Mouse (Mus musculus): ENCODE data around the gene Ppfibp1.

The Ppfibp1 gene

GRCm38 (mm10) chr6:146907795-146908190, 19.5 kb downstream of the Ppfibp1 start:
- in situ Hi-C loops (cut with MboI; ENCODE audit: low pct_unique_long_range_greater_than_20kb in 1 of 2, low sequenced_read_pairs in 2 of 2, unreplicated experiment in 1 of 2): no loop called here

DNA sequence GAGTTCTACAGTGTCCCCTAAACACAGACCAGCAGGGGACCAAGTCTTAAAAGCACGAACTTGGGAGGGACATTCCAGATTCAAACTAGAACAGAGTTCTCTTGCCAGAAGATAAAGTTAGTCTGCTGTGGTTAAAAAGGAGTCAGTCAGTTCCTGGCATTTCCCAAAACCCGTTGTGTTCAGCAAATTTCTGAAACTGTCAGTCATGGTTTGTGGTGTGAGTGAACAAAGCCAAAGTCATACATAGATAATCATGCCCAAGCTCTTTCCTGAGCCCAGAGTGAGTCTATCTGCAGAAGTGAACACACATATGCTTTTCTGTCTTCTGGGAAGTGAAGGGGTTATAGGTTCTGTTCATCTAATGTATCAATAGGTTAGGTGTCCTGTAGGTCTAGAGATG, 20.5 kb downstream of the Ppfibp1 start:
- in situ Hi-C loops (cut with MboI; ENCODE audit: low pct_unique_long_range_greater_than_20kb in 1 of 2, low sequenced_read_pairs in 2 of 2, unreplicated experiment in 1 of 2): no loop called here

DNA sequence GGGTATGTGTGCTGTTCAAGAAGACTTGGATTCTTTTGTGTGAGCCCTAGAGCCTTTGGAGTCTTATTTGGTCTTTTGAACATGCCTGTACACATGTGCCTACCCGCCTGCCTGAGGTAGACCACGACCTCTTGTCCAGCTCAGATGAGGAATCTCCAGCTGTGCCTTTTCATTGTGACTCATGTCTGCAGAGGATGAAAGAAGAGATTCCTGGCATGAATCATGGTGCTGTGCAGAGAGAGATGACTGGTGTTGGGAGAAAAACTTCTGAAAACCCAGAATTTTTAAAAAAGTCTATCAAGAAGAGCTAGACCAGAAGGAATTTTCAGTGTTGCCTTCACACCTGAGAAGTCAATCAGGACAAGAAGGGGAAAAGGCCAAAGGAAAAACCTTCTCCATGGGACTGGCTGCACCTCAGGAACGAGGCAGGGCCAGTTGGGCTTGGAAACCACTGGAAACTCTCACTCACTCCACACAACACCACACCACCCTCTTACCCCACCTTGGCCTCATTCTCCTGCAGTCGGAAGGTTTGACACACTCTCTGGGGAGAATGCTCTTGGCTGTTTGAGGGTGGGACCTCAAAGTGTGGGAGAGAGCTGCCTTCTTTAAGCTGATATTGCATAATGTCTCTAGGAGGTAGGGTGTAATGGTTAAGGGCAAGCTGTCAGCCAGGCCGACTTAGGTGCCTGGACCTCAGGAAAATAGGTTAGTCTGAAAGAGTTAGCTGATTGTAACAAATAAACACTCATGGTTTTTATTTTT, 21.6 kb downstream of the Ppfibp1 start:
- in situ Hi-C loops (cut with MboI; ENCODE audit: low pct_unique_long_range_greater_than_20kb in 1 of 2, low sequenced_read_pairs in 2 of 2, unreplicated experiment in 1 of 2): no loop called here

GRCm38 (mm10) chr6:146910801-146911200, 22.5 kb downstream of the Ppfibp1 start:
- in situ Hi-C loops (cut with MboI; ENCODE audit: low pct_unique_long_range_greater_than_20kb in 1 of 2, low sequenced_read_pairs in 2 of 2, unreplicated experiment in 1 of 2): no loop called here

- in situ Hi-C loops (cut with MboI; ENCODE audit: low pct_unique_long_range_greater_than_20kb in 1 of 2, low sequenced_read_pairs in 2 of 2, unreplicated experiment in 1 of 2): no loop called here
Observed at GRCm38 (mm10) chr6:146912835-146913488, 24.7 kb downstream of the Ppfibp1 start.

DNA sequence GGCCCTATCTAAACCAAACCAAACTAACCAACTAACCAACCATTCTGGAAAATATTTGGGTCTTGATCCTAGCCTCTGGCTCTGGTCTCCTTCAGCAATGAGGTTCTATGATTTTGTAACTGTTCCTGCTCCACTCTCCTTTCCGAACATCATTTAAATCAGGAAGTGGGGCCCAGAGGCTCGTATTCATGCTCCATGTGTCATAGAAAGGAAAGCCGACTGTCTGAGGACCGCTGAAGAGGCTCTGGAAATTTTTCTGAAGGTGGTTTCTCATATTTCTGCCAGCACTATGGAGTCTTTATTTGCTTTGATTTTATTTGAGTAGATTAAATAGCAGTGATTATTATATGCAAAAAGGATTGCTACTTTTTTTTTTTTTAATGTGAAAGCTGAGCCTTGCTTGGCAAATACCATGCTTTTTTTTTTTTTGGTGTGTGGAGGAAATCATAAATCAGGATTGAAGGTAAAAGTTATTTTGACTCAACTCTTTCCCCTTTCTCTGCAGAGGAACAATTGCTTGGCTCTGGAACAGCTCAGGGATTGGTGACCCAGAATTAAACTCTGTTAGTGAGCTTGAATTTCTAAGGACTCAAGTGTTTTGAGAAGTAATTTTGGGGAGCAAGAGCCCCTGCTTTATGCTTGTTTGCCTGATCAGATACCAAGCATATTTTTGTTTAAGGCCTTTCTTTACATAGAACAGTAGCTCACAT, 25.4 kb downstream of the Ppfibp1 start:
- in situ Hi-C loops (cut with MboI; ENCODE audit: low pct_unique_long_range_greater_than_20kb in 1 of 2, low sequenced_read_pairs in 2 of 2, unreplicated experiment in 1 of 2): no loop called here

DNA sequence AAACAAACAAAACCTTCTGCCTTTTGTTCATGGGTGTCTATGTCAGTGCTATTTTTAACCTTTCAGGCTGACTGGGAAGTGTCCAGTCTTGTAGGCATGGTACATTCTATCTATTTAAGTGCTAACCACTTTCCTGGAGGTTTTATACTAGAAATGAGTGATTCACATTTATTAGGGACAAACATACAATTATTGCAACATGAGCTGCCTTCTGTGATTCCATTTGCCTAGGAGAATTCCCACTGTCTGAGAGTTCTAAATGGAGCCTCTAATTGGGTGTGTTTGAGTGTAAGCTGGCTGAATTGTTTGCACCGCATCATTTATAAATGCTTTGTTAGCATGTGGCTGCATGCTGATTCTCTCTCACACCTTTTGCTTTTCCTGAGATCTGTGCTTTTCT, 27.5 kb downstream of the Ppfibp1 start:
- in situ Hi-C loops (cut with MboI; ENCODE audit: low pct_unique_long_range_greater_than_20kb in 1 of 2, low sequenced_read_pairs in 2 of 2, unreplicated experiment in 1 of 2): no loop called here

DNA sequence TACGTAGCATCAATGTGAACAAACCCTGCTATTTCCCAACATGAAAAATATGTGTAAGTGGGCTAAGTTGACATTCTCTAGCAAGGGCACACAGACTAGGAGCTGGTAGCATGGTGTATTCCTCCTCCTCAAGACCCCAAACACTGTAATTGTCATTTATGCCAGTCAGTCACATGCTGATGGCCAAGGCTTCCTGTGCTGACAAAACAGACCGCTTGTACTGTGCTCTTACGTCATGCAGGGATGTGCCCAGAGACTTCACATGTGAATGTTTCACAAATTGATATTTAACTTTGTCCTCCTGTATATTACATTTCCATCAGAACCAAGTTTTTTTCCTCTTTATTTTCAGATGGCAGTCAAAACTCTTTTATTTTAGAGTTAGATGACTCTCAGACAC, 29.1 kb downstream of the Ppfibp1 start:
- in situ Hi-C loops (cut with MboI; ENCODE audit: low pct_unique_long_range_greater_than_20kb in 1 of 2, low sequenced_read_pairs in 2 of 2, unreplicated experiment in 1 of 2): no loop called here

- in situ Hi-C loops (cut with MboI; ENCODE audit: low pct_unique_long_range_greater_than_20kb in 1 of 2, low sequenced_read_pairs in 2 of 2, unreplicated experiment in 1 of 2): no loop called here
Observed at GRCm38 (mm10) chr6:146918341-146918740, 30.1 kb downstream of the Ppfibp1 start.

DNA sequence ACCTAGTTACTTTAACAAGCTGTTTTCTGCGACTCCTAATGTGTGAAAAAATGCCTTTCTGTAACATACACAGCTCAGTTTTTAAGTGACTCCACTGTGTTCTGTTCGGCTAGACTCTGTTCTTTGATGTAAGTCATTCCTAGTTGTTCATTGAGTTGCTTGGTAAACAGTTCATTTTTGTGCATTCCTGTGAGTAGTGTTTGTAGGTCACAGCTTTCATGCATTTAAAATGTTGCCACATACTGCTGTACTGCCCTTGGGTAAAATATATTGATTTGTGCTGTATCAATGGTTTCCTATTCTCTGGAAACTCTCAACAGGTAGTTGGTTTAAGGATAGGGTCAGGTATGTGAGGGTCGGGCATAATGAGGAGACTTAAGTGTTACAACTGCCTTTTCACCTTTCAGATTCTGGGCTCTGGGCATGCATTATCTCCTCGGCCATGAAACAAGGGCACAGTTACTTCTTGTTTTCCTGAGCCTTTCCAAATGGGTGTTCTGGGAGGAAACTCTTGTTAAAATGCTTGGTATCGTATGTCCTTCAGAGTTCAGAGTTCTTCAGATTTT, 38.2 kb downstream of the Ppfibp1 start:
- in situ Hi-C loops (cut with MboI; ENCODE audit: low pct_unique_long_range_greater_than_20kb in 1 of 2, low sequenced_read_pairs in 2 of 2, unreplicated experiment in 1 of 2): no loop called here

GRCm38 (mm10) chr6:146928108-146928507, 39.8 kb downstream of the Ppfibp1 start:
- in situ Hi-C loops (cut with MboI; ENCODE audit: low pct_unique_long_range_greater_than_20kb in 1 of 2, low sequenced_read_pairs in 2 of 2, unreplicated experiment in 1 of 2): no loop called here

GRCm38 (mm10) chr6:146929031-146929430, 40.7 kb downstream of the Ppfibp1 start:
- in situ Hi-C loops (cut with MboI; ENCODE audit: low pct_unique_long_range_greater_than_20kb in 1 of 2, low sequenced_read_pairs in 2 of 2, unreplicated experiment in 1 of 2): no loop called here

DNA sequence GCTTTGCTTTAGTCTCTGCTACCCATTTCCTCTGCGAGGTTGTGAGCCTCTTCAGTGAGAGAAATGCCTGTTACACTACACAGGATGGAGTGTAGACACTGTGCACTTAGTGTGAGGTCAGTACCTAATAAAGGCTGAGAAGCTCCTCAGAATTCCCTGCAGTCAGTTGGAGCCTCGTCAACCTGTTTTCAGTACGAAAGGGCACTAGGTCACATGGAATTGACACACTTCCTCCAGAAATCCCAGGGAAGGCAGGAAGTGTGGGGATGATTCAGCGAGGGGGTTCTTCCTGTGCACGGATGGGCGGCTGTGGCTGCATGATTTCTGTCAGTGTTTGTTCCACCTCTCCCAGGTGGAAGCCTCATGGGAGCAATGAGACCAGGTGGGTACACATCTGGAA, 44.8 kb downstream of the Ppfibp1 start:
- in situ Hi-C loops (cut with MboI; ENCODE audit: low pct_unique_long_range_greater_than_20kb in 1 of 2, low sequenced_read_pairs in 2 of 2, unreplicated experiment in 1 of 2): no loop called here

- in situ Hi-C loops (cut with MboI; ENCODE audit: low pct_unique_long_range_greater_than_20kb in 1 of 2, low sequenced_read_pairs in 2 of 2, unreplicated experiment in 1 of 2): no loop called here
Observed at GRCm38 (mm10) chr6:146935957-146936356, 47.7 kb downstream of the Ppfibp1 start.

GRCm38 (mm10) chr6:146939026-146939425, 50.7 kb downstream of the Ppfibp1 start:
- in situ Hi-C loops (cut with MboI; ENCODE audit: low pct_unique_long_range_greater_than_20kb in 1 of 2, low sequenced_read_pairs in 2 of 2, unreplicated experiment in 1 of 2): no loop called here

DNA sequence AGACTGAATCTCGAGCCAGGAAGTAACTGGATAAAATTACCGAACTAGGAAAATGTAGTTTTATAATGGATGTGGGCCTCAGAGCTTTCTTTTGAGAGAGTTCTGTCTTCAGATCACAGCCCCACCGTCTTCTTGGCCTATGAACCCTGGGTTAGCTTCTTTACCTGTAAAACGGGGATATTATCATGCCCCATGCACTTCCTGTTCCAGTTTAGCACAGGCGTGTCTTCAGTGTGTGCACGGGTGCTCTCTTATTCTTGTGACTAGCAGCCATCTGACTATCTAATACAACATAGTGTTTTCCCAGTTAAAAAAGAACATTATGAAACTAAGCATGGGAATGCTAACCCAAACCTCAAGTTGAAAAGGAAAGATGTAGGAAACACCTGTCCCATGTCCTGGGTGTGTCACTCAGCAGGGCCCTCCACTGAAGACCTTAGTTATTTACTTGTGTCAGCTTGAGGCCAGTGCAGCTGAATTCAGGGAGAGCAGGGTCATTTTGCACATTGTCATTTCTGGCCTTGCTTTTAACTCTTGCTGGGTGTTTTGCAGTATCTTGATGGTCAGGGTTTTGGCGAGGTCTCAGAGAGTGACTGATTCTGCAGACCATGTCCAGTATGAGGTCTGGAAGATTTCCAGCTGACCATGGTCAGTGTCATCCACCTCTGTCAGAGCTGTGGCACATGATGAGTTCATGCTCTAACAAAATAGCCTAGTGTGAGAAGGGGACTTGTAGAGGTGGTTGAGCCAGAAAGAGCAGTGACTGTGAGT, 53.4 kb downstream of the Ppfibp1 start:
- in situ Hi-C loops (cut with MboI; ENCODE audit: low pct_unique_long_range_greater_than_20kb in 1 of 2, low sequenced_read_pairs in 2 of 2, unreplicated experiment in 1 of 2): no loop called here

- in situ Hi-C loops (cut with MboI; ENCODE audit: low pct_unique_long_range_greater_than_20kb in 1 of 2, low sequenced_read_pairs in 2 of 2, unreplicated experiment in 1 of 2): no loop called here
Observed at GRCm38 (mm10) chr6:146944009-146944408, 55.7 kb downstream of the Ppfibp1 start.

GRCm38 (mm10) chr6:146944830-146945229, 56.5 kb downstream of the Ppfibp1 start:
- in situ Hi-C loops (cut with MboI; ENCODE audit: low pct_unique_long_range_greater_than_20kb in 1 of 2, low sequenced_read_pairs in 2 of 2, unreplicated experiment in 1 of 2): no loop called here

All from mouse embryonic stem cell (cell line).